Mouse (Mus musculus) small intestine, adult 2 months (tissue): ENCODE results near the gene Fam149b.

Experiments used
- CTCF ChIP-seq: fragments of 200-500 bp; IDR thresholded peaks from 2 replicates; pipeline ENCODE4 v1.5.1; 2012; ENCODE audit warnings: low read depth, mild to moderate bottlenecking, control low read depth, inconsistent platforms, low read length, moderate library complexity, mixed read lengths; ENCODE audit not compliant: insufficient replicate concordance, insufficient read length; ENCODE audit errors: extremely low read depth
- POLR2A ChIP-seq: fragments of 200-500 bp; IDR thresholded peaks from 2 replicates; pipeline ENCODE4 v1.6.1; 2012; ENCODE audit warnings: low read depth, mild to moderate bottlenecking, control low read depth, inconsistent platforms, low read length, moderate library complexity

DNA sequence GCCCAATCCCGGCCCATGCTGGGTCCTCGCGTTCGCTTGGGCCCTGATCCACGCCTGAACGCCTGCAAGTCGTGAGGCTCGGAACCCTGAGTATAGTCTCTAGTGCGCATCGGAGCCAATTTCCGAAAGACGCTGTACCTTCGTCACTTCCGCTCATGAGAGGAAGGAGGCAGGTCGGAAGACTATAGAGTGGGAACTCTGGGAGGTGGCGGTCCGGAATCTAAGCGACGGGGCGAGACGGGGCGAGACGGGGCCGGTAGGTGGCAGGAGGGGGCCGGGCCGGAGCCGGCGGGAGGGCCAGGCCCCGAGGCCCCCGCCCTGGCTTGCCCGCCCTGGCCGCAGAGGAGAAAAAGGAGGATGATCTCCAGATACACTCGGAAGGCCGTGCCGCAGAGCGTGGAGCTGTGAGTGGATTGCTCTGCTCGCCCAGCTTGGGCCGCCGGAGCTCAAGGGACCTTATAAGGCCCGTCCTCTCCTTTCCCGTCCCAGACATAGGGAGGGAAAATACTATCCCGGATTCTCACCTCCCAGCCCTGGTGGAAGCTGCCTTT lies at the start of gene Fam149b, which contains the start of gene Ecd:
- TF ChIP-seq CTCF (peak; percentile 50; the same call in 1 of the 2 replicates), POLR2A (peak; percentile 75; the same call in 1 of the 2 replicates)
